Mouse (Mus musculus) midbrain, postnatal 0 days (tissue): Measurements from ENCODE around the gene Tspan7. TPM values are rescaled to one million over a fixed set of nuclear protein-coding genes. Genes with fewer than 3 reads are reported as not detected.

Experiments
- ATAC-seq: fragments of 200-750 bp; cut with Nextera tagmentation; 2 replicates; pipeline ENCODE4 v1.8.0; 2017; ENCODE audit warnings: moderate number of reproducible peaks, mild to moderate bottlenecking, moderate TSS enrichment, moderate library complexity; ENCODE audit not compliant: low FRiP score
- DNase-seq: peaks from one replicate; pipeline ENCODE4 v3.0.0-alpha.2; 2015; ENCODE audit warnings: low spot score
- H3K27ac ChIP-seq: fragments of 300-500 bp; sonication (generic); 2 replicates; pipeline ENCODE4 v1.5.1; 2014; ENCODE audit warnings: low read depth, mild to moderate bottlenecking, low read length, mixed read lengths
- H3K27me3 ChIP-seq: fragments of 300-500 bp; sonication (generic); 2 replicates; pipeline ENCODE4 v1.6.1; 2014; ENCODE audit warnings: low read length, control low read depth, mixed read lengths; ENCODE audit not compliant: insufficient read depth
- H3K36me3 ChIP-seq: fragments of 300-500 bp; sonication (generic); 2 replicates; pipeline ENCODE4 v1.6.1; 2014; ENCODE audit warnings: low read length, control low read depth, mixed read lengths; ENCODE audit not compliant: insufficient read depth
- H3K4me1 ChIP-seq: fragments of 300-500 bp; sonication (generic); 2 replicates; pipeline ENCODE4 v1.6.1; 2014; ENCODE audit warnings: mild to moderate bottlenecking, control low read depth, antibody characterized with exemption, low read length, mixed read lengths; ENCODE audit not compliant: insufficient read depth
- H3K4me2 ChIP-seq: fragments of 300-500 bp; sonication (generic); 2 replicates; pipeline ENCODE4 v1.6.1; 2014; ENCODE audit warnings: low read depth, mild to moderate bottlenecking, low read length, mixed read lengths; ENCODE audit not compliant: poor library complexity, severe bottlenecking
- H3K4me3 ChIP-seq: fragments of 300-500 bp; sonication (generic); 2 replicates; pipeline ENCODE4 v1.5.1; 2014; ENCODE audit warnings: low read depth, mild to moderate bottlenecking, low read length, moderate library complexity
- H3K9ac ChIP-seq: fragments of 300-500 bp; sonication (generic); replicated peaks from 2 replicates; pipeline ENCODE4 v1.6.1; 2014; ENCODE audit warnings: mild to moderate bottlenecking, low read length, moderate library complexity, mixed read lengths; ENCODE audit not compliant: poor library complexity, severe bottlenecking
- H3K9me3 ChIP-seq: fragments of 300-500 bp; sonication (generic); 2 replicates; pipeline ENCODE4 v1.6.1; 2016; ENCODE audit warnings: low read length, control low read depth
- CTCF ChIP-seq: IDR thresholded peaks from 2 replicates; pipeline ENCODE4 v1.5.1; 2016; ENCODE audit warnings: antibody characterized with exemption, mild to moderate bottlenecking
- WGBS: fragments of 180-500 bp; shearing (Covaris S2); extraction: QIAGEN DNeasy Blood & Tissue Kit; methylation state at CpG from one replicate; pipeline ENCODE4 v1.1.7; 2014; 5-methylcytosine and 5-hydroxymethylcytosine counted together
- polyA plus RNA-seq: library from polyadenylated mRNA; unstranded; fragments of >200 nt; fragmentation: Nextera tagmentation; extraction: Ambion mirVana; gene quantifications from 2 replicates; pipeline ENCODE4 v1.2.1, GENCODE M21; 2015
- total RNA-seq: library from RNA; depleted of rRNA; stranded (reverse); fragments of >200 nt; gene quantifications from 2 replicates; pipeline ENCODE4 v1.2.3, GENCODE M21; 2014

The Tspan7 gene
- total and polyA plus RNA-seq, 2 experiments from 2014 or later: 318 to 724 TPM

- Histone ChIP-seq H3K27me3 (no peaks in the 10 kb centered on the region), H3K4me1 (no peaks in the 10 kb centered on the region), H3K36me3 (no peaks in the 10 kb centered on the region), H3K9me3 (no peaks in the 10 kb centered on the region), H3K4me2 (no peak overlapping the region), H3K4me3 (no peak overlapping the region), H3K9ac (no peak overlapping the region), H3K27ac (no peak overlapping the region)
- 57% methylated on average over 5 of the region's 5 CpGs for WGBS
- no peak for TF ChIP-seq CTCF
- no peak for DNase-seq
- ATAC-seq: no peak
Observed at GRCm38 (mm10) chrX:10557596-10557995, 72.6 kb downstream of the Tspan7 start.

- Histone ChIP-seq H3K9me3 (no peaks in the 10 kb centered on the region), H3K27ac (no peak overlapping the region), H3K4me1 (no peaks in the 10 kb centered on the region), H3K4me3 (no peak overlapping the region), H3K4me2 (no peak overlapping the region), H3K9ac (no peak overlapping the region), H3K36me3 (no peaks in the 10 kb centered on the region), H3K27me3 (no peaks in the 10 kb centered on the region)
- no peak for TF ChIP-seq CTCF
- DNase-seq (no peak), ATAC-seq (no peak)
- 61% methylated on average over 2 of the region's 2 CpGs for WGBS
Observed at GRCm38 (mm10) chrX:10558625-10559024, 73.7 kb downstream of the Tspan7 start.

- Histone ChIP-seq H3K4me2 (no peak overlapping the region), H3K36me3 (no peaks in the 10 kb centered on the region), H3K9me3 (no peaks in the 10 kb centered on the region), H3K27ac (no peak overlapping the region), H3K4me3 (no peak overlapping the region), H3K4me1 (no peaks in the 10 kb centered on the region), H3K27me3 (no peaks in the 10 kb centered on the region), H3K9ac (no peak overlapping the region)
- DNase-seq (no peak), ATAC-seq (no peak)
- no peak for TF ChIP-seq CTCF
- WGBS: 72% methylated on average over 3 of the region's 3 CpGs
Observed at GRCm38 (mm10) chrX:10565811-10566210, 80.9 kb downstream of the Tspan7 start.

DNA sequence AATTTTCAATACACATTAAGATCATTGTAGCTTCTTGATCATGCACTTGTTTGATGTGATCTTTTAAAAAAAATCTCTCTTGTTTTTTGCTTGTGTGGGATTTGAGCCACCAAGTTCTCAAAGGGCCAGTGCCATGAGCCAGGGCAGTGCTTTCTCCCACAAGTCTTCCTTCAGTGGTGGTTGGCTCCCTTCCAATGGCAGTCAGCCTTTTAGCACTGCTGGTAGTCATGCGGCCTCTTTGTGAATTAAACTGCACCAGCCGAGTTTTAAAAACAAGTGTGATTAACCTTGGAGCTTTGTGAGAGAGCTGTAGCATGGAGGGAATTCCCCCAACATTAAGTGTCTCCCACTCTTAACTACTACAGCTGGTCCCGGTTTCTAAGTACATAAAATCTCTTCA, 89.6 kb downstream of the Tspan7 start:
- no peak for TF ChIP-seq CTCF
- Histone ChIP-seq H3K9ac (no peak overlapping the region), H3K36me3 (no peaks in the 10 kb centered on the region), H3K4me3 (no peak overlapping the region), H3K27ac (no peak overlapping the region), H3K4me1 (no peaks in the 10 kb centered on the region), H3K27me3 (no peaks in the 10 kb centered on the region), H3K4me2 (no peak overlapping the region), H3K9me3 (no peaks in the 10 kb centered on the region)
- ATAC-seq: no peak
- WGBS: 34% methylated on average over 3 of the region's 3 CpGs
- peak; percentile 69 for DNase-seq

DNA sequence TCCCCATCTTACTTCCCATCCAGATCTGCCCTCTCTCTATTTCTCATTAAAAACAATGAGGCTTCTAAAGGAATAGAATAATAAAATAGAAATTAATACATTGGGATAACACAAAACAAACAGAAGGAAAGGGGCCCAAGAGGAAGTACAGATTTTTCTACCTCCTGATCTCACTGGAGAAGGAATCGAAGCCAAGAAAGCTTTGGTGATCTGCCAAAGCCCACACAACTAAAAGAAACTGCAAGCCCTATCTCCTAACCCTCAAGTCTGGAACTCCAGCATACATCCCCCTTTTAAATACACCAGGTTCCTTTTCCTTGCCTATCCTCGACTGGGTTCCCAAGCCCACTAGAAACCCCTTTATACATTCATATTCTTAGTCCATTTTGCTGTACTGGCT, 90.4 kb downstream of the Tspan7 start:
- Histone ChIP-seq H3K27ac (no peak overlapping the region), H3K4me3 (no peak overlapping the region), H3K4me1 (no peaks in the 10 kb centered on the region), H3K36me3 (no peaks in the 10 kb centered on the region), H3K9ac (no peak overlapping the region), H3K4me2 (no peak overlapping the region), H3K27me3 (no peaks in the 10 kb centered on the region), H3K9me3 (no peaks in the 10 kb centered on the region)
- 49% methylated on average over 2 of the region's 2 CpGs for WGBS
- no peak for TF ChIP-seq CTCF
- ATAC-seq (no peak), DNase-seq (no peak)

- DNase-seq (no peak), ATAC-seq (no peak)
- no peak overlapping the region for H3K4me3 ChIP-seq
- no peak for TF ChIP-seq CTCF
- H3K4me2 ChIP-seq: no peak overlapping the region
- no peaks in the 10 kb centered on the region for H3K4me1 ChIP-seq
- no peaks in the 10 kb centered on the region for H3K36me3 ChIP-seq
- no peak overlapping the region for H3K27ac ChIP-seq
- no peaks in the 10 kb centered on the region for H3K27me3 ChIP-seq
- H3K9me3 ChIP-seq: no peaks in the 10 kb centered on the region
- H3K9ac ChIP-seq: no peak overlapping the region
- 80% methylated on average over 4 of the region's 4 CpGs for WGBS
Observed at GRCm38 (mm10) chrX:10576349-10576748, 91.4 kb downstream of the Tspan7 start.
